Mouse (Mus musculus) heart, embryonic 14.5 days (tissue): ENCODE data around the gene Ankrd52. TPM values are rescaled to one million over a fixed set of nuclear protein-coding genes. Genes with fewer than 3 reads are reported as not detected.

Experiments
- ATAC-seq: fragments of 200-750 bp; cut with Nextera tagmentation; 2 replicates; pipeline ENCODE4 v1.8.0; 2017; ENCODE audit warnings: low read depth, moderate TSS enrichment; ENCODE audit not compliant: insufficient number of reproducible peaks, insufficient read depth, low FRiP score
- H3K27ac ChIP-seq, 2 experiments: fragments of 200-500 bp in 1 of 2; fragments of 300-500 bp in 1 of 2; sonication (generic) in 1 of 2; replicated peaks in 1 of 2; 2 replicates each; pipeline ENCODE4 v1.5.1; 2012 to 2014; ENCODE audit warnings: low read depth in 2 of 2, low read length in 2 of 2, control low read depth in 1 of 2, mild to moderate bottlenecking in 1 of 2, mixed read lengths in 1 of 2; ENCODE audit not compliant: control insufficient read depth in 1 of 2, insufficient read depth in 1 of 2
- H3K27me3 ChIP-seq: fragments of 300-500 bp; sonication (generic); 2 replicates; pipeline ENCODE4 v1.6.1; 2014; ENCODE audit warnings: mild to moderate bottlenecking, low read length, control low read depth; ENCODE audit not compliant: control insufficient read depth, insufficient read depth
- H3K36me3 ChIP-seq: fragments of 300-500 bp; sonication (generic); 2 replicates; pipeline ENCODE4 v1.6.1; 2014; ENCODE audit warnings: mild to moderate bottlenecking, control low read depth, low read length, mixed read lengths; ENCODE audit not compliant: control insufficient read depth, insufficient read depth
- H3K4me1 ChIP-seq, 2 experiments: fragments of 200-500 bp in 1 of 2; fragments of 300-500 bp in 1 of 2; sonication (generic) in 1 of 2; 2 replicates each; pipeline ENCODE4 v1.6.1; 2012 to 2014; ENCODE audit warnings: low read length in 2 of 2, control low read depth in 1 of 2, mixed read lengths in 1 of 2; ENCODE audit not compliant: control insufficient read depth in 2 of 2, insufficient read depth in 2 of 2
- H3K4me2 ChIP-seq: fragments of 300-500 bp; sonication (generic); 2 replicates; pipeline ENCODE4 v1.6.1; 2014; ENCODE audit warnings: mild to moderate bottlenecking, low read length
- H3K4me3 ChIP-seq, 2 experiments: fragments of 200-500 bp in 1 of 2; fragments of 300-500 bp in 1 of 2; sonication (generic) in 1 of 2; 2 replicates each; pipeline ENCODE4 v1.5.1; 2012 to 2014; ENCODE audit warnings: low read length in 2 of 2, mild to moderate bottlenecking in 2 of 2, control low read depth in 1 of 2, low read depth in 1 of 2, moderate library complexity in 1 of 2; ENCODE audit not compliant: control insufficient read depth in 1 of 2, insufficient read depth in 1 of 2
- H3K9ac ChIP-seq: fragments of 300-500 bp; sonication (generic); 2 replicates; pipeline ENCODE4 v1.6.1; 2014; ENCODE audit warnings: mild to moderate bottlenecking, low read length
- H3K9me3 ChIP-seq: fragments of 300-500 bp; sonication (generic); 2 replicates; pipeline ENCODE4 v1.6.1; 2016; ENCODE audit warnings: low read length, control low read depth; ENCODE audit not compliant: control insufficient read depth
- WGBS: fragments of 180-500 bp; shearing (Covaris S2); extraction: QIAGEN DNeasy Blood & Tissue Kit; methylation state at CpG from one replicate; pipeline ENCODE4 v1.1.7; 2014; 5-methylcytosine and 5-hydroxymethylcytosine counted together
- polyA plus RNA-seq: library from polyadenylated mRNA; unstranded; fragments of >200 nt; fragmentation: Nextera tagmentation; extraction: Ambion mirVana; gene quantifications from 2 replicates; pipeline ENCODE4 v1.2.1, GENCODE M21; 2014

Ankrd52 gene
- polyA plus RNA-seq, 1 experiment from 2014 or later: 9.9 TPM

- no peak overlapping the region for H3K4me2 ChIP-seq
- H3K9ac ChIP-seq: no peak overlapping the region
- H3K9me3 ChIP-seq: no peaks in the 10 kb centered on the region
- 86% methylated on average over 14 of the region's 14 CpGs for WGBS
- H3K4me3 ChIP-seq: no peak overlapping the region
- peaks cover 0 to 13% of the 10 kb centered on the region in 2 experiments; a peak in 3 of 4 replicates for H3K4me1 ChIP-seq
- ATAC-seq: no peak
- no peak overlapping the region for H3K27ac ChIP-seq
- H3K27me3 ChIP-seq: no peaks in the 10 kb centered on the region
- H3K36me3 ChIP-seq: peaks cover 100% of the 10 kb centered on the region
These were observed 12.0 kb downstream of the Ankrd52 start for GRCm38 (mm10) chr10:128388941-128389340.

- Histone ChIP-seq H3K4me2 (no peak overlapping the region), H3K36me3 (peaks cover 96% of the 10 kb centered on the region), H3K4me1 (peaks cover 0 to 13% of the 10 kb centered on the region in 2 experiments; a peak in 3 of 4 replicates), H3K27ac (peak overlapping the region in 1 of 2 experiments; percentile 14; a peak in 1 of 4 replicates), H3K27me3 (no peaks in the 10 kb centered on the region), H3K9me3 (no peaks in the 10 kb centered on the region), H3K9ac (0 out of 2 replicates have a peak overlapping the region, but pooled peaks have one; percentile 21), H3K4me3 (no peak overlapping the region)
- no peak for ATAC-seq
- 51% methylated on average over 6 of the region's 6 CpGs for WGBS
These were observed 12.7 kb downstream of the Ankrd52 start for GRCm38 (mm10) chr10:128389570-128389969.

- ATAC-seq: no peak
- Histone ChIP-seq H3K36me3 (peaks cover 88% of the 10 kb centered on the region), H3K27me3 (no peaks in the 10 kb centered on the region), H3K4me3 (no peak overlapping the region), H3K27ac (no peak overlapping the region), H3K4me2 (no peak overlapping the region), H3K4me1 (peaks cover 0 to 13% of the 10 kb centered on the region in 2 experiments; a peak in 3 of 4 replicates), H3K9ac (no peak overlapping the region), H3K9me3 (no peaks in the 10 kb centered on the region)
- WGBS: 92% methylated on average over 12 of the region's 12 CpGs
These were observed 13.5 kb downstream of the Ankrd52 start for GRCm38 (mm10) chr10:128390366-128390765.

DNA sequence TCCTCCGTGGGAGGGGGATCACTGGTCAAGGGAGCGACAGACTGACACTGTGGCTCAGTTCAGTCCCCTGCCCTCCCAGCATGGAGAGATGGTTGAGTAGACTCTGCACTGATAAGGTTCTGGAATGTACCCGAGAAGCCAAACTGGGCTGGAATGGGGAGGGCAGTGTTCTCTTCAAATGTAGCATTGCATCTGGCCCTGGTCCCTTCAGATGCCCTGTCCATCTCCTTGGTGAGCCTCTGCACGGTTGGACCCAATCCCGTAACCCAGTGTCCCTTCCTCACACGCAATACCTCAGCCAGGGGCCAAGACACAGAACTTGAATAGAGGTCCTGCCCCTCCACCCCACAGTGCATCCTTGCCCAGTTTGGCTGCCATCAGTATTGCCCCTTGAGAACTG is 14.9 kb downstream of the Ankrd52 start:
- H3K27ac ChIP-seq: no peak overlapping the region
- H3K36me3 ChIP-seq: peaks cover 80% of the 10 kb centered on the region
- no peak overlapping the region for H3K4me3 ChIP-seq
- WGBS: 55% methylated on average over 6 of the region's 6 CpGs
- H3K9ac ChIP-seq: no peak overlapping the region
- H3K27me3 ChIP-seq: no peaks in the 10 kb centered on the region
- no peak for ATAC-seq
- H3K4me2 ChIP-seq: no peak overlapping the region
- H3K9me3 ChIP-seq: no peaks in the 10 kb centered on the region
- peaks cover 0 to 13% of the 10 kb centered on the region in 2 experiments; a peak in 3 of 4 replicates for H3K4me1 ChIP-seq

DNA sequence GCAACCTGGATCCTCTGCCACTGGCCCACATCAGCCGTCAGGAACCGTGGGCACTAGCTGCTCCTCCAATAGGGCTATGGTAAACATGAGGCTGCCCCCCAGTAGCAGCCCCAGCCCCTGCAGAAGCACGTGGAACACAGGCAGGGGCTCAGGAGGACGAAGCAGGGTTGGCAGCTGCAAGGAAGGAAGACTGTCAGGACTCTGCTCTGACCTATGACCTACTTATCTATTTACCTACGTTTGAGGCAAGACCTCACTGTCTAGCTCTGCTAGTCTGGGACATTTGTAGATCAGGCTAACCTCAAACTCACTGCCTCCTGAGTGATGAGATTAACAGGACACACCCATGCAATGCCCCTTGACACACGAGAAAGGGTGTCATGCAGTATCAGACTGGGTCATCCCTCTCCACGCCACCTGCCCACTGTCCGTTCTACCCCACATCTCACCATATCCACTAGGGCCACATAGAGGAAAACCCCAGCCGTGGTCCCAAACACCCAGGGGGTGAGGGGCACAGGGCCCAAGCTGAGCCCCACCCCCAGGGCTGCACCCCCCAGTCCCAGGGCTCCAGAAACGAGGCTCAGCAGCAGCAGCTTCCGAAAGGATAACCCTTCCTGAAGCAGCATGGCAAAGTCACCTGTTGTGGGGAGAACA is 19.2 kb downstream of the Ankrd52 start:
- no peaks in the 10 kb centered on the region for H3K27me3 ChIP-seq
- no peak for ATAC-seq
- no peaks in the 10 kb centered on the region for H3K9me3 ChIP-seq
- H3K4me2 ChIP-seq: no peak overlapping the region
- H3K36me3 ChIP-seq: peaks cover 37% of the 10 kb centered on the region
- H3K4me1 ChIP-seq: peaks cover 0 to 10% of the 10 kb centered on the region in 2 experiments; a peak in 2 of 4 replicates
- 50% methylated on average over 11 of the region's 11 CpGs for WGBS
- H3K9ac ChIP-seq: no peak overlapping the region
- no peak overlapping the region for H3K27ac ChIP-seq
- H3K4me3 ChIP-seq: no peak overlapping the region

GRCm38 (mm10) chr10:128396716-128397264 is 19.9 kb downstream of the Ankrd52 start:
- no peak overlapping the region for H3K4me2 ChIP-seq
- no peak for ATAC-seq
- H3K9me3 ChIP-seq: no peaks in the 10 kb centered on the region
- H3K27me3 ChIP-seq: no peaks in the 10 kb centered on the region
- H3K4me1 ChIP-seq: peaks cover 0 to 4% of the 10 kb centered on the region in 2 experiments; a peak in 2 of 4 replicates
- H3K36me3 ChIP-seq: peaks cover 31% of the 10 kb centered on the region
- H3K9ac ChIP-seq: no peak overlapping the region
- H3K27ac ChIP-seq: no peak overlapping the region
- WGBS: 53% methylated on average over 10 of the region's 10 CpGs
- no peak overlapping the region for H3K4me3 ChIP-seq

- Histone ChIP-seq H3K9me3 (no peaks in the 10 kb centered on the region), H3K36me3 (peaks cover 24% of the 10 kb centered on the region), H3K4me3 (no peak overlapping the region), H3K4me2 (no peak overlapping the region), H3K4me1 (no peaks in the 10 kb centered on the region), H3K9ac (no peak overlapping the region), H3K27me3 (no peaks in the 10 kb centered on the region), H3K27ac (no peak overlapping the region)
- ATAC-seq: no peak
- WGBS: 67% methylated on average over 7 of the region's 7 CpGs
These were observed 20.6 kb downstream of the Ankrd52 start for GRCm38 (mm10) chr10:128397466-128397865.
